Mouse (Mus musculus): ENCODE measurements around the gene Efhd1. TPM values are rescaled to one million over a fixed set of nuclear protein-coding genes. Genes with fewer than 3 reads are reported as not detected.

Efhd1 gene
- total RNA-seq, 2 experiments from 2014 or later, result 10.9 to 16.4 TPM

DNA sequence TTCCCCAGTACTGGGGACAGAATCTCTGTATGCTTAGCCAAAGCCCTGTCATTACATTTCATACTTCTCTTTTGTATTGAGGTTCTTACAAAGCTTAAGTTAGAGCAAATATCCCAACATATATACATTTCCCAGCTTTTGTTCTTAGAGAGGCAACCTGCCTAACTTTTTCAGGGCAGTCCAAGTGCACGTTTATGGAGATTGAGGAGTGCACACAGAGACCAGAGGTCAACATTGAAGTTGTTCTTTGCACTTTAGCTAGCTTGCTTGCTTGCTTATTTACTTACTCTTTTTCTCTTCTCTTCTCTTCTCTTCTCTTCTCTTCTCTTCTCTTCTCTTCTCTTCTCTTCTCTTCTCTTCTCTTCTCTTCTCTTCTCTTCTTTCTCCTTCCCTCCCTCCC, 96.1 kb downstream of the Efhd1 start:
- intact Hi-C loops (cut with DNase I), result no loop called here
- no peak for DNase-seq (ENCODE audit: low spot score in 2 of 2)

Other genes with a start within 250 kb of the Efhd1 start
- gene Alppl2, start 174.4 kb upstream of the Efhd1 start, total RNA-seq (2021), result not detected
- not detected for gene Alpi, start 162.8 kb upstream of the Efhd1 start, total RNA-seq (2021)
- not detected for gene Akp3, start 139.4 kb upstream of the Efhd1 start, total RNA-seq (2021)
- 10 to 100 TPM in 1 of 2 experiments, 1 to 10 TPM in 1; 5.8 to 12.6 TPM for gene Ecel1, start 107.8 kb upstream of the Efhd1 start, total RNA-seq (2021)
- under 1 TPM; 0.88 to 0.89 TPM for gene Prss56, start 81.0 kb upstream of the Efhd1 start, total RNA-seq (2021)
- not detected for gene Chrnd, start 73.8 kb upstream of the Efhd1 start, total RNA-seq (2021)
- gene Chrng, start 59.7 kb upstream of the Efhd1 start, total RNA-seq (2021), result not detected
- 10 to 100 TPM; 55.5 to 63.1 TPM for gene Eif4e2, start 50.4 kb upstream of the Efhd1 start, total RNA-seq (2021)
- 100 to 1,000 TPM; 106 to 121 TPM for gene Gigyf2, start 62.6 kb downstream of the Efhd1 start, total RNA-seq (2021)
- gene Kcnj13, start 130.4 kb downstream of the Efhd1 start, total RNA-seq (2021), result 1 to 10 TPM; 2.1 to 3.9 TPM
- not detected for gene Snorc, start 205.9 kb downstream of the Efhd1 start, total RNA-seq (2021)
- gene Neu2, start 245.5 kb downstream of the Efhd1 start, total RNA-seq (2021), result 1 to 10 TPM; 5.7 to 8.7 TPM

All from left cerebral cortex, postnatal 36 days (tissue).